Mouse (Mus musculus) kidney, adult 11 months (tissue): Measurements from ENCODE around the gene Fam71f1.

ENCODE experiments used
- DNase-seq: peaks from one replicate; pipeline ENCODE4 v3.0.0; 2022

Fam71f1 gene

DNA sequence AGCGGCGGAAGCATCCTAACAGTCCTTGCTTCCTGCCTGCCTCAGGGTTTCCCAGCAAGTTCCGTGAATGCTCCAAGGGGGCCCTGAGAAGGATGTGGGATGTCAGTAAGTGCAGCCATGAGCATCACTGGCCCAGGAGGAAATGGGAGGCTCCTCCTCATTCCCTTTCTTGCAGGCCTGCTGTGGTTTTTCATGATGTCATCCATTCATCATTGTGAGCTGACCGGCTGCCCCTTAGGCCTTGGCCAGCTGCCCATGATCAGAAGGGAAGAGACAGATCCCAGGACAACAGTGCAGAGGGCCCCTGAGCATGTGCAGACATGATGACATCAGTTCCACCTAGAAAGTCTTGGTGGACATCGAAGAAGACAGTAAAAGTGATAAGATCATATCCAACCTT lies at the start of gene Fam71f1:
Gene Fam71f1, plus strand, starts transcription at position 262 of the 400 bp plus-strand sequence.
- peak; percentile 15 for DNase-seq

DNA sequence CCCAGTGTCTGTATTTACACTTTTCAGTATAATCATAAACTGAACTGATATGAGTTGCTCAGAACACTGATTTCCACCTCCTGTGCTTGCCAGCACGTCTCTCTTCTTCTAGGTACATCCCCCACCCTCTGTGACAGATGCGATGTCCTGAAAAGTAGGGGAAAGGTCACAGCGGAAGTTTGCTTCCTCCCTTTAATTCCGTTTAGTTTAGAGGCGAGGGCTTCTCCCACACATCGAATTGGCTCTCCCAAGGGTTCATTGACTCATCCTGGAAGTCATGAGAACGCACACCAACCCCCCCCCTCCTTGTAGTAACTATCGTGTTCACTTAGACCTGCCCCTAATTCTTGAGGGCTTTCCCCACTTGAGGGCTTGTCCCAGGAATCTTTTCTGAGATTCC lies 48.0 kb upstream of the Fam71f1 start:
- no peak for DNase-seq

DNA sequence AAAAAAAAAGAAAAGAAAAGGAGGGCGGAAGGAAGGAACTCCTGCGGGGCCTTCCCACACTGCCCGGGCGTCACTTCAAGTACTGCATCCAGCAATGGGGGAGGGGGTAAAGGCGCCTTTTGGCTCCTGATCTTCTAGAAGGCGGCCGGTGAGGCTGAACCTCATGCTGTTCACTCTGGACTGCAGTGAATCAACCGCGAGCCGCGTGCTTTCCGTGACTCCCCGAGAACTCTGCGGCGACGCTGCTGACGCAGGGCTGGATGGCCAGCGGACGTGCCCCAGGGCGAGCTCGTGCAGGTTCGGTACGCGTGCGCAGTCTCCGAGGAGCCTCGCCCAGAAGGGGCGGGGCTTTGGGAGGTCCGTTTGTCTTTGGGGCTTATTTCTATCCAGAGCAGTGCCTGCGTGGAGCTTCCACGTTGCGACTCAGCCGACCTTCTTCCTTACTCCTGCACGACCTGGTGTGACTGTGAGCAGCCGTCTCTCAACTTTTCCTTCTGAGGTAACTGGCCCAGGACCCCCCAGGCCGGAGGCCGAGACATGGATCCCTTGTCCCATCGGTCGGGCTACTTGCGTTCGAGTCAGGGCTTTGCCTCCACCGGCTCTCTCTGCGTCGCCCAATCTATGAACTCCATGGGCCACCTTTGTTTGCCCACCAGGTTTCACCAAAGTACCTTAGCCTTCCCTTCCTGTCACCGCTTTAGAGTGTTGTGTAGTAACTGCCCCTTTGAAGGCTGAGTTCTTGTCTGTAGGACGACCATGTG lies 46.4 kb upstream of the Fam71f1 start, which contains the start of gene Hilpda:
Gene Hilpda, plus strand, starts transcription at position 177 of the 761 bp plus-strand sequence.
- peak; percentile 91 for DNase-seq

DNA sequence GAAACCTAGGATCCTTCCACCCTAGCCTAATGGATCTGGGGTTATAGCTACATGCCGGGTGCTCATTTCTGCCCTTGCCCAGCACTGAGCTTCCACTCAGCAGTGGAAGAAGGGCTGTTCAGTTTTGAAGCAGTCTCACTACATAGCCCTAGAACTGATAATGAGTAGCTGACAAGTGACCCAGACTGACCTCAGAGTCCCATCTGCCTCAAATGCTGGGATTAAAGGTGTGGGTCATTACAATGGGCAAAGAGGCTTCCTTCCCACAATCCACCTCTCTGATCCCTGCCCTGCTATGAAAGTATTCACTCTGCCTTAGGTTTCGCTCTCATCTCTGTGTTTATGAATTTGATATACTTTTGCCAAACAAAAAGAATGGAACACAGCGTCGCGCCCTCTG lies 42.2 kb upstream of the Fam71f1 start:
- DNase-seq: no peak

DNA sequence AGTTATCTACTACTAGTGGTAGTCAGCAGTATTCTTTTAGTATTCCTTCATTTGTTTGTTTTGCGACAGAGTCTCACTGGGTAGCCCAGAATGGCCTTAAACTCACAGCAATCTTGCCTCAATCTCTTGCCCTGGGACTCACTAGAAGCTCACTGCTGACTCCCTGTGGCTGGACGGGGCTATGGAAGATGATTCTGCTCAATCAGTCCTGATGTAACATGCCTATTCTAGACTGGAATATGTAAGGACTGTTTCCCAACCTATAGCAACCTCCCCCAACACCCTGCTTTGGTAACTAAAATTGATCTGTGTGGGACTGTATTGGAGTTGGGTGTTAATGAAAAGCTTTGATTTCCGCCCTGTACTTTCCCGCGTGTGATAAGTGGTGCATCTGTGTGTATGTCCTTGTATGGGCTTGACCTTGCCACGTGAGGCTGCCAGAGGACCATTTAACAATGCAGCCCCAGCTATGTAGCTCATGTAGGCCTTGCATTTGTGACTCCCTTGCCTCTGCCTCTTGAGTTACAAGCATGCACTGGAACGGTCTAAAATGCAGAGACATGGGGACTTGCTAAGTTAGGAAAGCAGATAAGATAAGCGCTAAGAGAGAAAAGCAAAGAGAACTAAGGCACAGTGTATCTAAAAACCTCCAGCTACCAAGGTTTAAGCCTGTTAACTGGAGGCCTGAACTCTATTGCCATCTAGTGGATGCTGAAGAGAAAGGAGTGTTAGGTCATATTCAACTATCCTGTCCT lies 40.2 kb upstream of the Fam71f1 start:
- DNase-seq: no peak

DNA sequence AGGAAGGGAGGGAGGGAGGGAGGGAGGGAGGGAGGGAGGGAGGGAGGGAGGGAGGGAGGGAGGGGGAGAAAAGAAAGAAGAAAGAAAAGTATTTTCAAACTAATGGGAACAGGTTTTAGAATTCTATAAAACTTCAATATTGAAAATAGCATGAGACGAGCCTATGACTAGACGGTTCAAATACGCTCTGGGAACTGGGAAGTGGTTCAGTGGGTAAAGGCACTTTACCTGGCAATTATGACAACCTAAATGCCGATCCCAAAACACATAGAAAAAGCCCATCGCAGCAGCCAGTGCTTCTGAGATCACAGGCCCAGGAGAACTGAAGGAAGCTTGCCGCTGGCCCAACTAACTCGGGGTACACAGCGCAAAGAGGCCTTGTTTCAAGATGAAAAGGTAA lies 39.6 kb upstream of the Fam71f1 start, which contains the start of gene Fam71f2:
Gene Fam71f2, plus strand, starts transcription at position 301 of the 400 bp plus-strand sequence.
- DNase-seq: no peak

DNA sequence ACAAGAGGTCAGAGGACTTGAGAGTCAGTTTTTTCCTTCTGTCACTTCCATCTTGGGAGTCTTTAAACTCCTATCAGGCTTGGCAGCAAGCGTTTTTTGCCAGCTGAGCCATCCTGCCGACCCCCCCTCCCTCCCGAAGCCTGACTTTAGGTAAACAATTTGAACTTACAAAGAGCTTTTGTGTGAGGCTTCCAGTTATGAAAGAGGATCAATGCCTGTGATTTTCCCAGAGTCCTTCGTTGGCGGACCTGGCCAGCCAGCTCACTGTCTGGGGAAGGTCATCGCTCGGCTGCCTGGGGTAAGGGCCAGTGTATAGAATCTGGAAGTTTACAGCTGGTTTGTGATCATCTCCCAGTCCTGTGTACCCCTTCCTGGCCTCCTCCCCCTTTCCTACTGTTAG lies 38.3 kb upstream of the Fam71f1 start:
- no peak for DNase-seq

DNA sequence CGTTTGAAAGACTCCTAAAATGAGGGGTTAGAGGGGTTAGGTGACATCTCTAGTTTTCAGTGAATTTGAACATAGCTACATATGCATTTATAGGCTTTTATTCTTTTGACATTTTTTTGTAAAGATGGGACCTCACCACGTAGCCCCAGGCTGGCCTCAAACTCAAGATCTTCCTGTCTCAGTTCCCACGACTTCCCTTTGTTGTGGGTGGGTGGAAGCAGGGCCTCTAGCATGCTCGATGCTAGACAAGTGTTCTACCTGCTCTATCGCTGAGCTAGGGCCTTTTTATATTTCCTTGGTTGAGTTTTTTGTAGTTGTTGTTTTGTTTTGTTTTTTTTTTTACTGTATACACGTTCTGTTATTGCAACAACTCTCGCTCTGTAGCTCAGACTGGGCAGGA lies 32.1 kb upstream of the Fam71f1 start:
- no peak for DNase-seq

DNA sequence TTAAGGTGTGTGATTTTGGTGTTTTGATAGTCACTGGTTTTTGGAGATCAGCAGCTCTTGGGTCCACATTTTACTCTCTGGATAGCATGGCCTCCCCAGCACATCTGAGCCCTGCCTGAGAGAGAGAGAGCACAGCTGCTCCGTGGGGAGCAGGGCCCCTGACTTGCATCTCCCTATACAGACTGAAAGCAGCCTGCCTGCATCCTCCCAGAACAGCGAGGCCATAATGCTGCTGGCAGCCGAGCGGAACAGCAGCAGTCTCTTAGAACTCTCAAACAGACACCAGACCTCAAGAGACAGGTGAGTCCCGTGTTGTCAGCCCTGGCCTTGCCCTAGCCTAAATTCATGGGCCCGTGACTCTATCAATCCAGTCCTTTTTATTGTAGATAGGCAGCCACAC lies 31.5 kb upstream of the Fam71f1 start:
- no peak for DNase-seq

DNA sequence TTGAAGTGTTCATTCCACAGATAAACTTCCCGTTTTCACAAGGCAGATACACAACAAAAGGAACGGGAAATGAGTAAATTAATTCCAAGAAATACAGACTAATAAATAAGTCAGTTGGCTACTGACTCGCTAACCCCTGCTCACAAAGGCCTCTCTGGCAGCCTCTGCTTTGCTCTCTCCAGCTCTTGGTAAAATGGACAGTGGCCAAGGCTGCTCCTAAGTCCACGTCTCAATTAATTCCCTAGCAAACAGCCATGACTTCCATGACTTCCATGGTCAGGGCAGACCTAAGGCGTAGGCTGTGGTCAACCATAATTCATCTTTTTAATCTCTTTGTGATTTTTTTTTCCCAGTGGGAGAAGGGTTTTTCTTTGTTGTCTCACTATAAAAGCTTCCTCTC lies 31.0 kb upstream of the Fam71f1 start:
- no peak for DNase-seq

DNA sequence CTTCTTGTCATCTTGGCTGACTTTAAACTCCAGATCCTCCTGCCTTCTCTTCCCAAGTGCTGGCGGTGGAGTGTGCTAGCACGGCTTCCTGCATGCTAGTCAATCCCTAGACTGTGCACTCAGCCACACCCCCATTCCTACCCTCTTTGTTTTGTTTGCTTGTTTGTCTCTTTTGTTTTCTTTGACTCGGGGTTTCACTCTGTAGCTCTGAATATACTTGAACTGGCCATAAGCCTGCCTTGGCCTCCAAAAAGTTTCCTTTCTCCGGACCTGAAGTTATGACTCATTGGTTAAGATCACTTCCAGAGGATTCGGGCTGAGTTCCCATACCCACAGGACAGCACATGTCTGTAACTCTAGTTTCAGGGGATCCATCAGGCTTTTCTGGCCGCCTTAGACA lies 30.3 kb upstream of the Fam71f1 start:
- DNase-seq: no peak

DNA sequence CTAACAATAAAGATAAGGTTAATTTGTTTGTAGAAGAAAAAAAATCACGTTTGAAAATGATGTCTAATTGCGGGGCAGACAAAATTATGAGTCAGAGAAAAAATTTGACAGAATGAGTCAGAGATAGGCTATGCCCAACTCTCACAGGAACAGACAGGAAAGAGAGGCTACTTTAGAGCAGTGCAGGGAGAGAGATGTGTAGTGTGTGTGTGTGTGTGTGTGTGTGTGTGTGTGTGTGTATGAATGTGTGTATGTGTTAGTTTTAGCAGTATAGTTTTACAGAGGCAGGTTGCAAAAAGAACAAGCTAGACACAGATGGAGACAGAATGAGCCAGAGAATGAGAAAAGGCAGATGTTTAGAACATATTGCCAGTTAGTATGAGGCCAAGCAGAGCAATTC lies 19.8 kb upstream of the Fam71f1 start:
- no peak for DNase-seq

DNA sequence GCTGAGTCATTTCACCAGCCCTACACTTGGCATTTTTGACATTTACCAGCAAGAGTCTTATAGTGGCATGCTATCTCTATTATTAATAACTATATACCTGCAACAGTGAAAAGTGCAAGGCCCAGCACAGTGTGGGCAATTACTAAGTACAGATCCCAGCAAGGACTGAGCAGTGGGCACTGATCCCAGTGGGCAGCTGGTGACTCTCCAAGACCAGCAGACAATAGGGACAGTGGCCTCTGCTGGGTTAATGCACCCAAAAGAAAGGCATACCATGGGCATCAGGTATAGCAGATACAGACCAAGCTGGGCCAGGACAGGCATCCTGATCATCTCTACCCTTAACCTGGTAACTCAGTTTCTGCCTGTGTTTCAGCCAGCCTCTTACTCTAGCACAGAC lies 15.7 kb upstream of the Fam71f1 start:
- DNase-seq: no peak

DNA sequence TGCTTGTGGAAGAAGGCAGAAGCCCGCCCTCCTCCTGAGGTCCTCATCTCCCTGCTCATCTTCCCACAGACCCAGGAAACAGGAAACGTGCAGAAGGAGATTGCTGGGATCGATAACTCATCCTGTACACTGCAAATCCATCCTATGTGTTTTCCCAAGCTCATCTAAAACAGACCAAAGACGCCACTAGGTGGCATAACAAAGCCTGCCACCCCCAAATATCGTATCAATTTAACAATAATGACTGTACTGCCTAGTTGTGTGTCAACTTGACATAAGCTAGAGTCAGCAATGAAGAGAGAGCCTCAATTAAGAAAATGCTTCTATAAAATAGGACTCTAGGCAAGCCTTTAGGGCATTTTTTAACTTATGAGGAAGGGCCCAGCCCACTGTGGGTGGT lies 15.2 kb upstream of the Fam71f1 start:
- no peak for DNase-seq

DNA sequence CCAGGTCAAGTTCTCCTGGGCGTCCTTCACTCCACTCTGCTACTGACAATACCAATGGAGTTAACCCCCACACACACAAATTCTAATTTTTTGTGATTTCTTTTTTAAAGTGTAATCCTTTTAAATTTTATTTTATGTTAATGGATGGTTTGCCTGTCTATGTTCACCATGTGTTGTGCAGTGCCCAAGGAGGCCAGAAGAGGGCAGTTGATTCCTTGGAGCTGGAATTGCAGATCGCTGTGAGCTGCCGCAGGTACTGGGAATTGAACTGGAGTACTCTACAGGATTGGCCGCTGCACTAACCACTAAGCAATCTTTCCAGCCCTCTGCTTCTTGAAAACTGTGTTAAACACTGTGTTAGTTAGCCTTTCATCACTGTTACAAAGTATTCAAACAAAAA lies 13.5 kb upstream of the Fam71f1 start:
- no peak for DNase-seq

DNA sequence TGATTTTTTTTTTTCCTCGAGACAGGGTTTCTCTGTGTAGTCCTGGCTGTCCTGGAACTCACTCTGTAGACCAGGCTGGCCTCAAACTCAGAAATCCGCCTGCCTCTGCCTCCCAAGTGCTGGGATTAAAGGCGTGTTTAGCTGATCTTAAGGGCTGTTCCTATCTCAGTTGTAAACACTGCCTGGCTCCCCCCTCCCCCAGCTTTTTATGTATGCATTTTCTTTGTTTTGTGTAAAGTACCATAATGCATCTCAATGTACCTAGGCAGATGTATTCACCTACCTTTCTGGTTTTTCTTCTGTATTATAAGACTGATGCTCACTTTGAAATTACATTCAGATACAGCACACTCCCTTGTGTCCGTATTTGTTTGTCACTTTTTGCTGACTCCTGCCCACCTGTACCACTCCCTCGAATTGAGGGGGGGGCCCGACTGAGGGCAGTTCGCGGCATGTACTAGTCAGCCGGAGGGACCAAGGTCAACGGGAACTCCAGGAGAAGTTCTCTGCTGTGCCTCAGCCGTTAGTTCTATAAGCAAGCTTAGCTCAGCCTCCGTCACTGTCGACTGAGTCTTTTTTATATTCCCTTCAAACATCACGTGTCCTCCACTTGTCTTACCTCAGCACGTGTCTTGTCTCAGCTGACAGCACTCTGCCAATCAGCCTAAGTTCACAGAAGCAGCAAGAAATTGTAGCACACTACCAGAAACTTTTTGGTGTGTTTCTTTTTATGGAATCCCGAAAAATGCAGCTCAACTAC lies 9.9 kb upstream of the Fam71f1 start:
- DNase-seq: no peak

DNA sequence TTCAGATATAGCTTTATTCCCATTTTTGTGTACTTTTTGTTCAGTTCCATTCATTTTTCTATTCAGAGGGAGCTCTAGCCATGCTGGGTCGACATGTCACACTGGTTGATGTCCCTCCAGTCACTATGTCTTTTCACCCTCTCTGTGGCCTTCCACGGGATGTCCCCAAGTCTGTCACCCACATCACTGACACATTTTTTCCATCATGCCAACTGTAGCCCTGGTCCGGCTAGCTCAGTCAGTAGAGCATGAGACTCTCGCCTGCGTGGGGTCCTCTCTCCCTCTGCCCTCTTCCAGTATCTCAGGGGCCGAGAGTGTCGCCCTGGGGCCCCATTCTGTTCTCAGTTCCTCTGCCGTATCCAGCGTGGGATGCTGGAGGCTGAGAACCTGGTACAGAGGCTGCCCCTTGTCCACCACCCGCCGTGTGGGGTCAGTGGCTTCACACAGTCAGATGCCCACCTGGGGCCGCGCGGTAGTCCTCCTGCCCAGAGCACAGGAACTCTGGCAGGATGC lies 5.2 kb upstream of the Fam71f1 start:
- DNase-seq: no peak

DNA sequence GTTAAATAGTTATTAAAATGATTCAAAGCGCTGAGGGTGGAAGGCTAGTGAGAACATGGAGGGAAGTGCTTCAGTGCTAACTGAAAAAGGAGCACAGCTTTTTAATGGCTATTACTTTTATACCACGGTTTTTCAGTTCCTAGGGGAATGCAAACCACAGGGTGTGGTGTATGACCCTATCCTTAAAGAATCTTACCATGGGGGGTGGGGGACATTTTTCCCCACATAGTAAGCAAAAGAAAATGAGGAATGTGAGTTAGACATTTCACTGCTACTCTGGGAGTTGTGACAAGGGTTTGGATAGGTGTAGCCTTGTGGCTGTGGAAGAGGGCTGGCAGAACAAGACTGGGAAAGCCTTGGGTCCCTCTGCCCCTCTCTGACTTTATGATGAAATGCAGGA lies 1.7 kb upstream of the Fam71f1 start:
- DNase-seq: no peak

DNA sequence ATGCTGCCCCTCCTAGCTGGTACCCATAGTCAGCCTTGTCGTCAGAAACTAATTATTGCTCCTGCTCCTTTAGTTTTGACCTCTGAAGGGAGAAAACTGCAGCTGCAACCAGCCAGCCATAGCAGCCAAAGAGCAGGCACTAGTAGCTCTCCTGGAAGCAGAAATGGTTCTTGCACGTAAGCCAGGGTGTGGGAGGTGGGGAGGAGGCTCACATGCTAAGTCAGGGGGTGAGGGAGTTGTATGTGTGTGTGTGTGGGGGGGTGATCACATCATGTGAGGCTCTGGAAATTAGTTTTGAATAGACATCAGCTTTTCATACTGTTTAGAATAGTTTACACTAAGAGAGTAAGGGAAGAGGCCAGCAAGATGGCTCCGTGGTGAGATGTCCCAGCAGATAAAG lies 999 bp upstream of the Fam71f1 start:
- DNase-seq: no peak

DNA sequence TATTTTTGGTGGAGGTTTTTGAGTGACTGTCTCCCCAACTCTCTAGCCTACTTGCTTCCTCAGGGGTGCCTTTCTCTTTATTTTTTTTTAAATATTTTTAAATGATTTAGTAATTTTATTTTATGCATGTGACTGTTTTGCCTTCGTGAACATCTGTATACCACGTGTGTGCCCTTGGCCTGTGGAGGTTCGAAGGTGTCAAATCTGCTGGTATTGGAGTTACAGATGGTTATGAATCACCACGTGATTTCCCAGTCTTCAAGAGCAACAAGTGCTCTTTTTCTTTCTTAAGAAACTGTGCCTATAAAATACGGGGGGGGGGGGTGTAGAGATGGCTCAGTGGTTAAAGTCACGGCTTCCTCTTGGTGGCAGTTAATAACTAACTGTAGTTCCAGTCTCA lies 2.6 kb downstream of the Fam71f1 start:
- DNase-seq: no peak

DNA sequence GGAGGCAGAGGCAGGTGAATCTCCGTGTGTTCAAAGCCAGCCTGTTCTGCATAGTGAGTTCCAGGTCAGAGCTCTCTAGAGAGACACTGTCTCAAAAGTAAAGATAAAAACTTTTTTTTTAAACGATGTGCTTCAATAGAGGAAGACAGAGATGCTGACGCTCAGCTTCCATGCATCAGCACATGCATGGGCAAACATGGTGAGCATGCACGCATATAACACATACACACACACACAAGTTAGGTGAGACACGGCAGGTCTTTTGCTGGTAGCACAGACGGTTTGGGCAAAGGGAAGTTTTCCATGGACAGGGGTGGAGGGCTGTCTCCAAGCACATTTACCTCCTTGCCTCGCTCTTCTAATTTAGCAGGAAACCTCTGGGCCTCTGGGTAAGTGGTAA lies 3.2 kb downstream of the Fam71f1 start:
- no peak for DNase-seq

DNA sequence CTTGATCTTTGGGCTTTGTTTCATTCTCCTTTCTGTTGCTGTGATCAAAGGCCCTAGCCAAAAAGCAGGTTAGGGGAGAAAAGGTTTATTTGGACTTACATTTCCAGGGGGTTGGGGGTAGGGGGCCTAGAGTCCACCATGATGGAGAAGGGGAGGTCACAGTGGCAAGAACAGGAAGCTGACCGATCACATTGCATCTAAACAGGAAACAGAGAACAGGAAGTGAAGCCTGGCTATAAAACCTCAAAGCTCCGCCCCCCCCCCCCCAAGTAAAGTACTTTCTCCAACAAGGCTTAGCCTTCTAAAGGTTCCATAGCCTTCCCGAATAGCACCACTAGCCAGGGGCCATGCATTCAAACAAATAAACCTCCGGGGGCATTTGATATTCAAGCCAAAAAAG lies 3.8 kb downstream of the Fam71f1 start:
- DNase-seq: no peak

DNA sequence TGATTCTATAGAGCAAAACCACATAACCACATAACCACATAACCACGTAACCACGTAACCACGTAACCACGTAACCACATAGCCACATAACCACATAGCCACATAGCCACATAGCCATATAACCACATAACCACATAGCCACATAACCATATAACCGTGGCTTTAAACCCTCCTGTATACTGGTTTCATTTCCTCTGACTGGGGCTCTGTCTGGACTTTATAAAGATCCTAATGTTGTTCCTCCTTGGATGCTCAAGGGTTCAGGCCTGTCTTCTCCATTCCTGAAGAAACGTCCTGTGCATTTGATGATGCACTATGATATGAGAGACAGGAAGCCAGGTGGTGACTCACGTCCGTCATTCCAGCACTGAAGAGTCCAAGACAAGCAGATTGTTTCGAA lies 8.0 kb downstream of the Fam71f1 start:
- DNase-seq: no peak

DNA sequence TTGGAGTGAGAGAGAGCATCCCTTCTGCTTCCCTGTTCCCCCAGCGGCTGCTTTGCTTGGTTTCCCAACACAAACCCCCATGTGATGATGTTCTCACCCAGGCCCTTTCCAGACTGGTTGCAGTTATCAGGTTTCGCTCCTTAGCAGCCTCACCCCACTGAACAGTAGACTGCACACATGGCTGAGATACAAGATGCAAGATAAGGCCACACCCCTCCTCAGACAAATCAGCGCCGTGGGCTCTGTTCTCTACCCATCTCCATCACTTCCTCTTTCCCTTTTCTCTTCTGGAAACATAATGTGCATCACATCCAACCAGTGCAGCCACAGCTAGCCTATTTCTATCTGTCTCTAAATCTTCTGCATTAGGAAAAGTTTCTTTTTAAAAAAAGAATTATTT lies 10.6 kb downstream of the Fam71f1 start:
- DNase-seq: no peak
